Mouse (Mus musculus) urinary bladder, postnatal 36 days (tissue): ENCODE measurements around the gene Kpna1.
A peak's percentile ranks its signal among the peaks of the same experiment; 100 is the strongest.

Source experiments
- DNase-seq, 2 experiments: peaks; one replicate each; pipeline ENCODE4 v3.0.0; 2022; ENCODE audit warnings: low spot score in 2 of 2, mixed read lengths in 1 of 2

Kpna1 gene

GRCm38 (mm10) chr16:36071071-36071449 is 92.5 kb downstream of the Kpna1 start:
- DNase-seq: no peak

GRCm38 (mm10) chr16:36071450-36072379 is 93.2 kb downstream of the Kpna1 start, which contains the start of the genes Fam162a and Ccdc58:
Gene Fam162a, minus strand, starts transcription at chr16:36071594.
Gene Ccdc58, plus strand, starts transcription at chr16:36071685.
- peak; percentile 89 to 91 for DNase-seq

GRCm38 (mm10) chr16:36072410-36073011 is 94.0 kb downstream of the Kpna1 start:
- DNase-seq: no peak

- no peak for DNase-seq
Measured at GRCm38 (mm10) chr16:36074772-36075171, 96.2 kb downstream of the Kpna1 start.

GRCm38 (mm10) chr16:36079916-36080315 is 101.4 kb downstream of the Kpna1 start:
- DNase-seq: no peak
